Mouse (Mus musculus): ENCODE data around the gene A530016L24Rik.

GRCm38 (mm10) chr12:112469393-112469792 is 19.9 kb upstream of the A530016L24Rik start:
- TF ChIP-seq CTCF (IDR thresholded peaks at IDR 0.05; ENCODE audit: low read depth, low read length) (no peak), GATA2 (IDR thresholded peaks at IDR 0.05; ENCODE audit: borderline replicate concordance, low read depth, low read length) (no peak), POLR2AphosphoS5 (IDR thresholded peaks at IDR 0.05; ENCODE audit: insufficient replicate concordance, low read depth, low read length) (no peak), GATA1 (IDR thresholded peaks at IDR 0.05; ENCODE audit: borderline replicate concordance, low read length) (no peak)

Data from G1E (cell line).